Mouse (Mus musculus) heart, postnatal 0 days (tissue): ENCODE measurements around the gene BC048562. TPM values are rescaled to one million over a fixed set of nuclear protein-coding genes. Genes with fewer than 3 reads are reported as not detected.

Experiments used
- ATAC-seq: fragments of 200-750 bp; cut with Nextera tagmentation; 2 replicates; pipeline ENCODE4 v1.8.0; 2017; ENCODE audit warnings: low read depth, moderate number of reproducible peaks, moderate library complexity; ENCODE audit not compliant: insufficient read depth
- DNase-seq: peaks from one replicate; pipeline ENCODE4 v3.0.0-alpha.2; 2016; ENCODE audit warnings: low spot score
- H3K27ac ChIP-seq: fragments of 300-500 bp; sonication (generic); 2 replicates; pipeline ENCODE4 v1.5.1; 2014; ENCODE audit warnings: low read depth, mild to moderate bottlenecking
- H3K27me3 ChIP-seq: fragments of 300-500 bp; sonication (generic); 2 replicates; pipeline ENCODE4 v1.6.1; 2014; ENCODE audit warnings: low read length, mixed read lengths; ENCODE audit not compliant: control insufficient read depth, insufficient read depth
- H3K36me3 ChIP-seq: fragments of 300-500 bp; sonication (generic); replicated peaks from 2 replicates; pipeline ENCODE4 v1.6.1; 2014; ENCODE audit warnings: low read length, mixed read lengths; ENCODE audit not compliant: control insufficient read depth, insufficient read depth
- H3K4me1 ChIP-seq: fragments of 300-500 bp; sonication (generic); 2 replicates; pipeline ENCODE4 v1.6.1; 2014; ENCODE audit warnings: antibody characterized with exemption; ENCODE audit not compliant: control insufficient read depth, insufficient read depth
- H3K4me2 ChIP-seq: fragments of 300-500 bp; sonication (generic); 2 replicates; pipeline ENCODE4 v1.6.1; 2014; ENCODE audit warnings: low read depth, mild to moderate bottlenecking, low read length, moderate library complexity
- H3K4me3 ChIP-seq: fragments of 300-500 bp; sonication (generic); 2 replicates; pipeline ENCODE4 v1.5.1; 2014; ENCODE audit warnings: low read depth, low read length
- H3K9ac ChIP-seq: fragments of 300-500 bp; sonication (generic); replicated peaks from 2 replicates; pipeline ENCODE4 v1.6.1; 2014; ENCODE audit warnings: low read depth, low read length, mixed read lengths
- H3K9me3 ChIP-seq: fragments of 300-500 bp; sonication (generic); replicated peaks from 2 replicates; pipeline ENCODE4 v1.6.1; 2016; ENCODE audit warnings: low read length; ENCODE audit not compliant: control insufficient read depth
- CTCF ChIP-seq: IDR thresholded peaks from 2 replicates; pipeline ENCODE4 v1.5.1; 2016; ENCODE audit warnings: antibody characterized with exemption, control low read depth, low read depth
- EP300 ChIP-seq: IDR thresholded peaks from 2 replicates; pipeline ENCODE4 v1.6.1; 2016; ENCODE audit warnings: antibody characterized with exemption, low read depth
- WGBS: fragments of 180-500 bp; shearing (Covaris S2); extraction: QIAGEN DNeasy Blood & Tissue Kit; methylation state at CpG from one replicate; pipeline ENCODE4 v1.1.7; 2014; 5-methylcytosine and 5-hydroxymethylcytosine counted together
- polyA plus RNA-seq: library from polyadenylated mRNA; unstranded; fragments of >200 nt; fragmentation: Nextera tagmentation; extraction: Ambion mirVana; gene quantifications from 2 replicates; pipeline ENCODE4 v1.2.1, GENCODE M21; 2015
- total RNA-seq: library from RNA; depleted of rRNA; stranded (reverse); fragments of >200 nt; gene quantifications from 2 replicates; pipeline ENCODE4 v1.2.3, GENCODE M21; 2014; ENCODE audit warnings: low replicate concordance; rRNA removed

The BC048562 gene
- total and polyA plus RNA-seq, 2 experiments from 2014 or later, result not detected

DNA sequence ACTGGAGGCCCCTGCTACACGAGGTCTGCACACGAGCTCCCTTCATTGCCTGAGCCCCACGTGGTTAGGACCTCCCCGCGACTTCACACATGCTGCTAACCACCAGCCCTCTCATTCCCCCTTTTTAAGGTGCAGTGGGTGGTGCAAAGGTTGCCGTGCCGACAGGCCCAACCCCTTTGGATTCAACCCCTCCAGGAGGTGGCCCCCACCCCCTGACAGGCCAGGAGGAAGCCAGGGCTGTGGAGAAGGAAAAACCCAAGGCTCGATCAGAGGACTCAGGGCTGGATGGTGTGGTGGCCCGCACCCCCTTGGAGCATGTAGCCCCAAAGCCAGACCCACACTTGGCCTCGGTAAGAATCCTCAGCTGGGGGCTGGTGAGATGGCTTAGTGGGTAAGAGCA, 58.6 kb downstream of the BC048562 start:
- WGBS, result 77% methylated on average over 10 of the region's 10 CpGs
- Histone ChIP-seq H3K4me2 (no peak overlapping the region), H3K9ac (no peak overlapping the region), H3K9me3 (no peaks in the 10 kb centered on the region), H3K36me3 (peaks cover 81% of the 10 kb centered on the region), H3K27ac (no peak overlapping the region), H3K4me3 (no peak overlapping the region), H3K27me3 (no peaks in the 10 kb centered on the region), H3K4me1 (peaks cover 12% of the 10 kb centered on the region)
- TF ChIP-seq CTCF (no peak), EP300 (no peak)
- DNase-seq (no peak), ATAC-seq (no peak)

Other genes with a start within 250 kb of the BC048562 start
- 0.42 TPM in 1 of 2 replicates, not detected in the other for gene Bsn, start 246.1 kb upstream of the BC048562 start, total RNA-seq
- gene Bsn, start 246.1 kb upstream of the BC048562 start, polyA plus RNA-seq, result 0.01 and 0.03 TPM in 2 replicates
- gene Dag1, start 172.5 kb upstream of the BC048562 start, total RNA-seq, result 209 and 229 TPM in 2 replicates
- gene Dag1, start 172.5 kb upstream of the BC048562 start, polyA plus RNA-seq, result 99.2 and 106 TPM in 2 replicates
- gene Nicn1, start 146.1 kb upstream of the BC048562 start, total RNA-seq, result 12.9 and 22.4 TPM in 2 replicates
- 20.5 and 20.9 TPM in 2 replicates for gene Nicn1, start 146.1 kb upstream of the BC048562 start, polyA plus RNA-seq
- 3.7 and 14.5 TPM in 2 replicates for gene Amt, start 139.6 kb upstream of the BC048562 start, total RNA-seq
- 5.4 and 6.4 TPM in 2 replicates for gene Amt, start 139.6 kb upstream of the BC048562 start, polyA plus RNA-seq
- gene Rhoa, start 130.4 kb upstream of the BC048562 start, total RNA-seq, result 167 and 207 TPM in 2 replicates
- 326 and 332 TPM in 2 replicates for gene Rhoa, start 130.4 kb upstream of the BC048562 start, polyA plus RNA-seq
- 46.1 and 46.9 TPM in 2 replicates for gene Tcta, start 130.3 kb upstream of the BC048562 start, total RNA-seq
- gene Tcta, start 130.3 kb upstream of the BC048562 start, polyA plus RNA-seq, result 42.1 and 49.9 TPM in 2 replicates
- gene Gpx1, start 97.6 kb upstream of the BC048562 start, total RNA-seq, result 319 and 336 TPM in 2 replicates
- gene Gpx1, start 97.6 kb upstream of the BC048562 start, polyA plus RNA-seq, result 578 and 581 TPM in 2 replicates
- 71.1 and 76.8 TPM in 2 replicates for gene Usp4, start 88.6 kb upstream of the BC048562 start, total RNA-seq
- 54.9 and 60.6 TPM in 2 replicates for gene Usp4, start 88.6 kb upstream of the BC048562 start, polyA plus RNA-seq
- not detected in 2 replicates for gene 1700102P08Rik, start 43.7 kb upstream of the BC048562 start, total RNA-seq
- gene 1700102P08Rik, start 43.7 kb upstream of the BC048562 start, polyA plus RNA-seq, result 0.27 TPM in 1 of 2 replicates, not detected in the other
- gene Ccdc36, start 8.0 kb upstream of the BC048562 start, total RNA-seq, result not detected in 2 replicates
- gene Ccdc36, start 8.0 kb upstream of the BC048562 start, polyA plus RNA-seq, result 0.14 and 0.25 TPM in 2 replicates
- gene Ccdc71, start 24.0 kb downstream of the BC048562 start, total RNA-seq, result 14.0 and 24.0 TPM in 2 replicates
- gene Ccdc71, start 24.0 kb downstream of the BC048562 start, polyA plus RNA-seq, result 25.1 and 26.2 TPM in 2 replicates
- gene Klhdc8b, start 25.1 kb downstream of the BC048562 start, total RNA-seq, result 180 and 186 TPM in 2 replicates
- gene Klhdc8b, start 25.1 kb downstream of the BC048562 start, polyA plus RNA-seq, result 91.6 and 92.7 TPM in 2 replicates
- gene Lamb2, start 43.3 kb downstream of the BC048562 start, total RNA-seq, result 161 and 182 TPM in 2 replicates
- gene Lamb2, start 43.3 kb downstream of the BC048562 start, polyA plus RNA-seq, result 44.4 and 50.8 TPM in 2 replicates
- 108 and 136 TPM in 2 replicates for gene Usp19, start 54.1 kb downstream of the BC048562 start, total RNA-seq
- gene Usp19, start 54.1 kb downstream of the BC048562 start, polyA plus RNA-seq, result 34.8 and 38.2 TPM in 2 replicates
- 175 and 188 TPM in 2 replicates for gene Qars, start 71.2 kb downstream of the BC048562 start, total RNA-seq
- 44.7 and 49.2 TPM in 2 replicates for gene Qars, start 71.2 kb downstream of the BC048562 start, polyA plus RNA-seq
- gene Qrich1, start 80.3 kb downstream of the BC048562 start, total RNA-seq, result 138 and 154 TPM in 2 replicates
- gene Qrich1, start 80.3 kb downstream of the BC048562 start, polyA plus RNA-seq, result 52.5 and 55.4 TPM in 2 replicates
- 69.2 and 87.5 TPM in 2 replicates for gene Impdh2, start 123.8 kb downstream of the BC048562 start, total RNA-seq
- gene Impdh2, start 123.8 kb downstream of the BC048562 start, polyA plus RNA-seq, result 52.6 and 54.7 TPM in 2 replicates
- gene Ndufaf3, start 131.0 kb downstream of the BC048562 start, total RNA-seq, result 41.3 and 84.4 TPM in 2 replicates
- gene Ndufaf3, start 131.0 kb downstream of the BC048562 start, polyA plus RNA-seq, result 82.6 and 86.1 TPM in 2 replicates
- gene Dalrd3, start 133.4 kb downstream of the BC048562 start, total RNA-seq, result 54.0 and 71.1 TPM in 2 replicates
- gene Dalrd3, start 133.4 kb downstream of the BC048562 start, polyA plus RNA-seq, result 38.3 and 39.6 TPM in 2 replicates
- gene Wdr6, start 142.3 kb downstream of the BC048562 start, total RNA-seq, result 44.9 and 53.2 TPM in 2 replicates
- gene Wdr6, start 142.3 kb downstream of the BC048562 start, polyA plus RNA-seq, result 21.1 and 25.1 TPM in 2 replicates
- gene P4htm, start 161.2 kb downstream of the BC048562 start, total RNA-seq, result 18.7 and 37.8 TPM in 2 replicates
- gene P4htm, start 161.2 kb downstream of the BC048562 start, polyA plus RNA-seq, result 16.6 and 17.7 TPM in 2 replicates
- gene Arih2, start 212.9 kb downstream of the BC048562 start, total RNA-seq, result 59.5 and 76.4 TPM in 2 replicates
- 33.8 and 38.2 TPM in 2 replicates for gene Arih2, start 212.9 kb downstream of the BC048562 start, polyA plus RNA-seq
- gene Slc25a20, start 225.6 kb downstream of the BC048562 start, total RNA-seq, result 95.7 and 137 TPM in 2 replicates
- gene Slc25a20, start 225.6 kb downstream of the BC048562 start, polyA plus RNA-seq, result 240 and 248 TPM in 2 replicates